Mouse (Mus musculus) neural tube, embryonic 10.5 days (tissue): ENCODE results near the gene Pard3.
A peak's percentile ranks its signal among the peaks of the same experiment; 100 is the strongest.

ENCODE experiments used
- DNase-seq: peaks from one replicate; pipeline ENCODE4 v3.0.0-alpha.2; 2017; ENCODE audit warnings: low spot score; ENCODE audit errors: extremely low spot score

Gene Pard3

GRCm38 (mm10) chr8:127063551-127064360 lies at the start of gene Pard3:
Gene Pard3, plus strand, starts transcription at chr8:127063893.
- DNase-seq: peak; percentile 84

- DNase-seq: no peak
These were observed 41.9 kb upstream of the Pard3 start for GRCm38 (mm10) chr8:127021830-127022229.

- DNase-seq: no peak
These were observed 38.4 kb upstream of the Pard3 start for GRCm38 (mm10) chr8:127025256-127025717.

GRCm38 (mm10) chr8:127025775-127026174 lies 37.9 kb upstream of the Pard3 start:
- no peak for DNase-seq

GRCm38 (mm10) chr8:127031476-127031875 lies 32.2 kb upstream of the Pard3 start:
- DNase-seq: no peak

- no peak for DNase-seq
These were observed 24.8 kb upstream of the Pard3 start for GRCm38 (mm10) chr8:127038928-127039327.

- DNase-seq: no peak
These were observed 13.7 kb upstream of the Pard3 start for GRCm38 (mm10) chr8:127049996-127050395.

- DNase-seq: no peak
These were observed 11.6 kb upstream of the Pard3 start for GRCm38 (mm10) chr8:127052132-127052531.

GRCm38 (mm10) chr8:127055081-127055480 lies 8.6 kb upstream of the Pard3 start:
- DNase-seq: no peak

GRCm38 (mm10) chr8:127058759-127059158 lies 4.9 kb upstream of the Pard3 start:
- no peak for DNase-seq

- DNase-seq: no peak
These were observed 3.9 kb upstream of the Pard3 start for GRCm38 (mm10) chr8:127059826-127060225.

GRCm38 (mm10) chr8:127064361-127065112 lies 844 bp downstream of the Pard3 start:
- DNase-seq: peak; percentile 87

GRCm38 (mm10) chr8:127065113-127065473 lies 1.4 kb downstream of the Pard3 start:
- peak; percentile 57 for DNase-seq

- DNase-seq: no peak
These were observed 2.1 kb downstream of the Pard3 start for GRCm38 (mm10) chr8:127065791-127066190.

GRCm38 (mm10) chr8:127066501-127066900 lies 2.8 kb downstream of the Pard3 start:
- no peak for DNase-seq

GRCm38 (mm10) chr8:127068719-127069118 lies 5.0 kb downstream of the Pard3 start:
- DNase-seq: no peak

GRCm38 (mm10) chr8:127070225-127070624 lies 6.5 kb downstream of the Pard3 start:
- no peak for DNase-seq

- no peak for DNase-seq
These were observed 9.4 kb downstream of the Pard3 start for GRCm38 (mm10) chr8:127073052-127073618.

GRCm38 (mm10) chr8:127076511-127076910 lies 12.8 kb downstream of the Pard3 start:
- no peak for DNase-seq

GRCm38 (mm10) chr8:127079244-127079805 lies 15.6 kb downstream of the Pard3 start:
- DNase-seq: no peak

- no peak for DNase-seq
These were observed 17.6 kb downstream of the Pard3 start for GRCm38 (mm10) chr8:127081297-127081696.

- DNase-seq: no peak
These were observed 18.8 kb downstream of the Pard3 start for GRCm38 (mm10) chr8:127082486-127082885.
